Mouse (Mus musculus) splenic B cell, adult 2 months (primary cell): ENCODE measurements around the gene Strap.
"Not testable (repeated sequence)": the region's sequence is repeated elsewhere in the genome, so short reads cannot be mapped to it uniquely, and the experiment has no call there.

Experiments used
- DNase-seq: peaks from one replicate; pipeline ENCODE4 v3.0.0-alpha.2; 2011; ENCODE audit warnings: low read depth, low spot score
- H3K27me3 ChIP-seq: 2 replicates; pipeline ENCODE4 v1.6.1; 2012; ENCODE audit warnings: mild to moderate bottlenecking, low read length, moderate library complexity, mixed read lengths; ENCODE audit not compliant: control insufficient read depth, poor library complexity, insufficient read depth, severe bottlenecking
- H3K36me3 ChIP-seq: 2 replicates; pipeline ENCODE4 v1.6.1; 2012; ENCODE audit warnings: mild to moderate bottlenecking, low read length, moderate library complexity, mixed read lengths; ENCODE audit not compliant: control insufficient read depth, poor library complexity, insufficient read depth, severe bottlenecking

Strap gene

GRCm38 (mm10) chr6:137708726-137709405 lies 26.0 kb upstream of the Strap start:
- H3K27me3 ChIP-seq, DNase-seq, H3K36me3 ChIP-seq: not testable (repeated sequence)

DNA sequence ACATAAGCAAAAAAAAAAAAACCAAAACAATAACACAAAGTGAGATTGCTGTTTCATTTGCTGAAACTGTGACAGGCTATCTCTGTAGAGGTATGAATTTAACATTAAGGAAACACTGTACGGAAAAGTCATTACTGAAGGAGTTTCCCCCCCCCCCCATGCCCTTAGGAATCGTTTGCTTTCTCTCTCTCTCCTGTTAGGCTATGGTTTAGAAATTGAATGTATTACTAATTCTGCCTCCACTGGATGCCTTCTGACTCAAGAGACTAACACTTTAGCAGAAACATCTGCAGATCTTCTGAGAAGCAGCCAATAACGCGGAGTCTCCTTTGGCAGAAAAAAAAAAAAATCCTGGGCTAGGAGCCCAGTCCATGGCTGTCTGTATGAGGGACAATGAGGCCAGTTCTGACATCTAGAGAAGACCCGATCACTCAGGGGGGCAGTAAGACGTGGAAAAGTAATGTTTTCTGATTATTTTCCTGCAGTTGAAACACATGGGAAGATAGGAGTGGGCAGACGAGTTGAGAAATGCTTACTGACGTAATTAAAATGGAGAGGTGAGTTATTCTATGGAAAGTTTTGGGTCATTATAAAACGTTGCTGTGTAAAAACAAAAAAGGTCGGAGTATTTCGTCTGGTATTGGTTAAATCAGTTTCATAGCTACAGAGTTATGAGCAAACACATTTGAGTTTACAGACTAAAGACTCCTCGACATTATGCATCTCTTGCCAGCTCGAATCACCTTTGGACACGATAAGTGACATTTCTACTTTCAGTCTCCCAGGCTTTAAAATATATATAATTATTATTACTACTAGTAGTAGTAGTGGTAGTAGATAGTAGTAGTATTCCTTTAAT lies 24.5 kb upstream of the Strap start:
- no peaks in the 10 kb centered on the region for H3K36me3 ChIP-seq
- H3K27me3 ChIP-seq = no peaks in the 10 kb centered on the region
- no peak for DNase-seq

GRCm38 (mm10) chr6:137712654-137713309 lies 22.1 kb upstream of the Strap start:
- DNase-seq = no peak
- no peaks in the 10 kb centered on the region for H3K27me3 ChIP-seq
- H3K36me3 ChIP-seq = no peaks in the 10 kb centered on the region

- Histone ChIP-seq H3K36me3 (no peaks in the 10 kb centered on the region), H3K27me3 (no peaks in the 10 kb centered on the region)
- no peak for DNase-seq
Measured at GRCm38 (mm10) chr6:137713310-137713664, 21.6 kb upstream of the Strap start.

GRCm38 (mm10) chr6:137716802-137717201 lies 18.1 kb upstream of the Strap start:
- Histone ChIP-seq H3K27me3 (no peaks in the 10 kb centered on the region), H3K36me3 (no peaks in the 10 kb centered on the region)
- DNase-seq = no peak

DNA sequence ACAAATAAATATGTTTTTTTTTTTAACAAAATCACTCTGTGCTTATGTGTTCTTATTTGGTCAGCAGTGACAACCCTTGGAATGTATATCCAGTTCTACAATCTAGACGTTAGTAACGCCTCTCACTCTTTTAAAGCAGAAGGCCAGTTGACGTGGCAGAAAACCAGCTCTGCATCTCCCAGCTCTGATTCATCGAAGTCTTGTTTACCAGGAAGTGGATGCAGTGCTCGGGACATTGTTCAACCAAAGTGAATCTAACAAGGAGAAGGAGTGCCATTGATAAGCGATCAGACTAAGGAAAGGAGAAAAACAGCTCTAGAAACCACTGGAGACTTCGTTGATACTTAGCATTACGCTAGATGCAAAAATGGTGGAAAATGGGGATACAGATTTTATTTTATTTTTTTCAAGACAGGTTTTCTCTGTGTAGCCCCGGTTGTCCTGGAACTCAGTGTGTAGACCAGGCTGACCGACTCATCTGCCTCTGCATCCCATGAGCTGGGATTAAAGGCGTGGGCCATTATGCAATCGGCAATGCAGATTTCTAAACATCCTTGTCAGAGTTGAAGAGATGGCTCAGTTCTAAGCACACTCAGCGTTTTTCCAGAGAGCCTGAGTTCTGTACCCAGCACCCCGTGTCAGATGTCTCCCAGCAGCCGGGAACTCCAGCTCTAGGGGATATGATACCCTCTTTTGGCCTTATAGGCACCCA lies 12.5 kb upstream of the Strap start:
- Histone ChIP-seq H3K27me3 (no peaks in the 10 kb centered on the region), H3K36me3 (no peaks in the 10 kb centered on the region)
- DNase-seq = no peak

- DNase-seq = peak; percentile 76
- Histone ChIP-seq H3K27me3 (no peaks in the 10 kb centered on the region), H3K36me3 (no peaks in the 10 kb centered on the region)
Measured at GRCm38 (mm10) chr6:137723898-137724297, 11.0 kb upstream of the Strap start.

- 0 out of 2 replicates have a peak, but pooled peaks cover 3% of the 10 kb centered on the region for H3K36me3 ChIP-seq
- H3K27me3 ChIP-seq = no peaks in the 10 kb centered on the region
- no peak for DNase-seq
Measured at GRCm38 (mm10) chr6:137734460-137734845, 425 bp upstream of the Strap start.

DNA sequence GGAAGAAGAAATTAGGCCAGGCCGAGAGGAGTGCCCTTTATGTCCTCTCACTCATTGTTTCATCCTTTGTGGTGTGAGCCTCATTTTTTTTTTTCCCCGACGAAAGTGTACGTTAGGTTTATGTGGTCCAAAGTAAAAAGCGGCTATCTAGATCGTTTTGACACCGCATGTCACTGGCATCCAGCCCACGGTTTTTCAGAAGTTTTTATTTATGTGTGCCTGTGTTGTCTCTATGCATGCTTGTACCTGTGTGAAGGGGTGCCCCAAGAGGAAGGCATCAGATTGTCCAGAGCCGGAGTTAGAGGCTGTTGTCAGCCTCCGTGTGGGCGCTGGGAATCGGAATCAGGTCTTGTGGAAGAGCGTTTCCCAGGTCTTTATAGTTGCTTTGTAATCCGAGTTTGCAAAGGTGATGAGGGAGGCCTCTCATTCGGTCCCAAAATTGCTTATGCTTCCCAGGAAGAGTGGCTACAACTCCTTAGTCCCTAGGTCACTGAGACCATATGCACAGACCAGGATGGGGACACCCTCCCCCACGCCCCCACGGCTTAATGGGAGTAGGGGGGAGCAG lies 877 bp downstream of the Strap start:
- no peak for DNase-seq
- peaks cover 7% of the 10 kb centered on the region; the same call in 1 of the 2 replicates for H3K36me3 ChIP-seq
- H3K27me3 ChIP-seq = no peaks in the 10 kb centered on the region

DNA sequence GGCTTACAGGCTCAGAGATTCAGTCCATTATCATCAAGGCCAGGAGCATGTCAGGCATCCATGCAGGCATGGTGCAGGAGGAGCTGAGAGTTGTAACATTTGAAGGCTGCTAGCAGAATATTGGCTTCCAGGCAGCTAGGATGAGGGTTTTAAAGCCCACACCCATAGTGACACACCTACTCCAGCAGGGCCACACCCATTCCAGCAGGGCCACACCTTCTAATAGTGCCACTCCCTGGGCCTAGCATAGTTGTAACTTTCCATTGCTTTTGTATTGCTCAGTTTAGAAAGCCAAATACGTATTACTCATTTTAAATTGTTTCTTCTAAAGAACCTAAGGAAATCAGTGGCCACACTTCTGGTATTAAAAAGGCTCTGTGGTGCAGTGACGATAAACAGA lies 6.1 kb downstream of the Strap start:
- Histone ChIP-seq H3K27me3 (no peaks in the 10 kb centered on the region), H3K36me3 (peaks cover 18% of the 10 kb centered on the region; the same call in 1 of the 2 replicates)
- DNase-seq = no peak

- H3K36me3 ChIP-seq = peaks cover 22% of the 10 kb centered on the region
- DNase-seq = no peak
Measured at GRCm38 (mm10) chr6:137744700-137745099, 9.8 kb downstream of the Strap start.

GRCm38 (mm10) chr6:137747174-137747928 lies 12.5 kb downstream of the Strap start:
- no peaks in the 10 kb centered on the region for H3K27me3 ChIP-seq
- peak; percentile 66 for DNase-seq
- peaks cover 17% of the 10 kb centered on the region for H3K36me3 ChIP-seq

More at GRCm38 (mm10) chr6:137744700-137745099, 9.8 kb downstream of the Strap start:
- no peaks in the 10 kb centered on the region for H3K27me3 ChIP-seq

- Histone ChIP-seq H3K27me3 (no peaks in the 10 kb centered on the region), H3K36me3 (peaks cover 6% of the 10 kb centered on the region; the same call in 1 of the 2 replicates)
- DNase-seq = no peak
Measured at GRCm38 (mm10) chr6:137751551-137752274, 16.8 kb downstream of the Strap start.
